18 mouse cellular contexts compared by ENCODE assay signal in the genomic region with DNA sequence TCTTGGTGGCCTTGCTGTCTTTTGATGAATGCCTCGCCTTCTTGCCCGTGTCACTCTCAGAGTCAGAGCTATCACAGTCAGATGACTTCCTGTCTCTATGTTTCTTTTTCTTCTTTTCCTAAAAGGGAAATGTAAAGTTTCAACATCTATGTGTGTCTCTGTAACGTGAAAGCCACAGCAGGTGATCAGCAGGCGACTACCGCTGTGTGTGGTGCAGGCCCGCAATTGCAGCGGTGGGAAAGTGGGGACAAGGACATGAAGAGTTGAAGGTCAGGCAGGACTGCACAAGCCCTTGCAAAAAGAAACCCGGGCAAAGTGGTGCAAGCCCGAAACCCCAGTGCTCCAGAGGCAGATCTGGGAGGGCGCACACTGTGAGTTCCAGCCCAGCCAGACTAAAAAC. TPM values are rescaled to one million over a fixed set of nuclear protein-coding genes. Genes with fewer than 3 reads are reported as not detected.
DNase-seq lines count a peak whose midpoint lies in the region; ATAC-seq and TF ChIP-seq lines count a peak whose summit lies in the region.
"Had no signal": no experiment of that assay in that cellular context is flagged by ENCODE, and none has a peak within 500 bp of the region (broad histone marks: within the 10 kb centered on the region; RNA-seq: fewer than 3 reads in every experiment).

No protein-coding gene starts in this region.

- H3K27me3 ChIP-seq in heart, adult 2 months (ENCODE audit: control insufficient read depth, insufficient read depth, low read length) = no peaks in the 10 kb centered on the region
- no peaks in the 10 kb centered on the region for H3K27me3 ChIP-seq in kidney, embryonic 15.5 days
- no peaks in the 10 kb centered on the region for H3K27me3 ChIP-seq in heart, embryonic 16.5 days (ENCODE audit: control insufficient read depth, insufficient read depth, low read length)
- H3K27me3 ChIP-seq in midbrain, embryonic 10.5 days (ENCODE audit: low read depth, poor library complexity, severe bottlenecking) = peaks cover 3% of the 10 kb centered on the region; the same call in 1 of the 2 replicates
- H3K27me3 ChIP-seq: forebrain, embryonic 15.5 days; neural tube, embryonic 12.5 days had no signal

- intact Hi-C loops in heart, adult 2 months (cut with DNase I) = no loop called here

- H3K9me3 ChIP-seq in kidney, embryonic 15.5 days (replicated peaks) = no peaks in the 10 kb centered on the region
- H3K9me3 ChIP-seq in heart, embryonic 16.5 days (replicated peaks; ENCODE audit: control insufficient read depth, low read length) = no peaks in the 10 kb centered on the region
- no peaks in the 10 kb centered on the region for H3K9me3 ChIP-seq in midbrain, embryonic 10.5 days (replicated peaks)
- H3K9me3 ChIP-seq: forebrain, embryonic 15.5 days; limb, embryonic 10.5 days; liver, embryonic 13.5 days; megakaryocyte, embryonic 14.5 days; neural tube, embryonic 12.5 days had no signal

- H3K4me2 ChIP-seq in kidney, embryonic 15.5 days = no peak overlapping the region
- H3K4me2 ChIP-seq in heart, embryonic 16.5 days (ENCODE audit: low read depth, low read length) = no peak overlapping the region
- H3K4me2 ChIP-seq: forebrain, embryonic 15.5 days; liver, embryonic 13.5 days; neural tube, embryonic 12.5 days had no signal

- TF ChIP-seq POLR2A in heart, adult 2 months (IDR thresholded peaks at IDR 0.05; ENCODE audit: insufficient read depth, low read depth, low read length) = no peak

- ATAC-seq in kidney, embryonic 15.5 days (replicated peaks; ENCODE audit: low FRiP score) = no peak
- no peak for ATAC-seq in heart, embryonic 16.5 days (replicated peaks; ENCODE audit: extremely low read depth, insufficient read depth, low FRiP score)
- ATAC-seq: forebrain, embryonic 15.5 days had no signal

- H3K27ac ChIP-seq in heart, adult 2 months = 0 out of 2 replicates have a peak overlapping the region, but pooled peaks have one; percentile 17
- peak overlapping the region; percentile 74; the same call in 1 of the 2 replicates for H3K27ac ChIP-seq in kidney, embryonic 15.5 days
- H3K27ac ChIP-seq in heart, embryonic 16.5 days (ENCODE audit: low read length) = peak overlapping the region; percentile 65
- H3K27ac ChIP-seq in midbrain, embryonic 10.5 days (replicated peaks) = no peak overlapping the region
- H3K27ac ChIP-seq: forebrain, embryonic 15.5 days; limb, embryonic 10.5 days; liver, embryonic 13.5 days; neural tube, embryonic 12.5 days had no signal

- WGBS in heart, adult 2 months = 61% methylated on average over 10 of the region's 10 CpGs
- WGBS in kidney, embryonic 15.5 days = 83% methylated on average over 10 of the region's 10 CpGs
- WGBS in heart, embryonic 16.5 days = 51% methylated on average over 10 of the region's 10 CpGs
- WGBS in midbrain, embryonic 10.5 days = 85% methylated on average over 10 of the region's 10 CpGs

- TF ChIP-seq CTCF in heart, adult 2 months (IDR thresholded peaks at IDR 0.05) = peak; percentile 22

- 0 out of 2 replicates have a peak, but pooled peaks cover 1% of the 10 kb centered on the region for H3K4me1 ChIP-seq in heart, adult 2 months (ENCODE audit: control insufficient read depth, insufficient read depth, low read length)
- peaks cover 17% of the 10 kb centered on the region for H3K4me1 ChIP-seq in kidney, embryonic 15.5 days
- peaks cover 55% of the 10 kb centered on the region for H3K4me1 ChIP-seq in heart, embryonic 16.5 days (ENCODE audit: control insufficient read depth, insufficient read depth, low read length)
- peaks cover 3% of the 10 kb centered on the region; the same call in 1 of the 2 replicates for H3K4me1 ChIP-seq in midbrain, embryonic 10.5 days
- H3K4me1 ChIP-seq: forebrain, embryonic 15.5 days; limb, embryonic 10.5 days; neural tube, embryonic 12.5 days had no signal

- H3K79me2 ChIP-seq in heart, adult 2 months (replicated peaks; ENCODE audit: control insufficient read depth, insufficient read depth, low read length) = no peaks in the 10 kb centered on the region

- TF ChIP-seq EP300 in heart, adult 2 months (IDR thresholded peaks at IDR 0.05; ENCODE audit: insufficient read depth, low read depth, low read length) = 0 out of 2 replicates have a peak, but pooled peaks have one; percentile 15

- H3K4me3 ChIP-seq in heart, adult 2 months = no peak overlapping the region
- no peak overlapping the region for H3K4me3 ChIP-seq in kidney, embryonic 15.5 days (replicated peaks)
- no peak overlapping the region for H3K4me3 ChIP-seq in heart, embryonic 16.5 days (ENCODE audit: low read length)
- H3K4me3 ChIP-seq in midbrain, embryonic 10.5 days = no peak overlapping the region
- H3K4me3 ChIP-seq: erythroblast, embryonic 14.5 days; forebrain, embryonic 15.5 days; limb, embryonic 10.5 days; liver, embryonic 13.5 days; megakaryocyte, embryonic 14.5 days; neural tube, embryonic 12.5 days had no signal

- no peak for DNase-seq in heart, adult 2 months
- DNase-seq in heart, adult 18-20 months = no peak
- no peak for DNase-seq in kidney, adult 18-20 months
- peak; percentile 57 for DNase-seq in ZHBTc4 (ENCODE audit: low read depth, low spot score)
- no peak for DNase-seq in cerebellum, adult 8-10 months
- no peak for DNase-seq in midbrain, embryonic 10.5 days (ENCODE audit: low spot score)
- DNase-seq: cerebellum, postnatal 25 days; liver, embryonic 13.5 days; thymus, adult 18-20 months had no signal

- H3K9ac ChIP-seq in heart, adult 2 months (ENCODE audit: low read depth, low read length) = no peak overlapping the region
- no peak overlapping the region for H3K9ac ChIP-seq in kidney, embryonic 15.5 days
- peak overlapping the region; percentile 22; the same call in 1 of the 2 replicates for H3K9ac ChIP-seq in heart, embryonic 16.5 days (ENCODE audit: low read length)
- H3K9ac ChIP-seq: forebrain, embryonic 15.5 days; liver, embryonic 13.5 days; neural tube, embryonic 12.5 days had no signal

- H3K36me3 ChIP-seq in heart, adult 2 months (ENCODE audit: control insufficient read depth, insufficient read depth, low read length) = peaks cover 7% of the 10 kb centered on the region
- H3K36me3 ChIP-seq in kidney, embryonic 15.5 days = peaks cover 46% of the 10 kb centered on the region
- H3K36me3 ChIP-seq in heart, embryonic 16.5 days (ENCODE audit: control insufficient read depth, insufficient read depth) = peaks cover 29% of the 10 kb centered on the region
- H3K36me3 ChIP-seq in midbrain, embryonic 10.5 days = peaks cover 69% of the 10 kb centered on the region

RNA-seq across cellular contexts. Expression of a gene that starts 8.2 kb away (rescaled TPM):
- total RNA-seq in heart, adult 2 months (2021) = not detected
- 0.27 and 0.73 TPM in 2 replicates for polyA plus RNA-seq in heart, adult 2 months (2012; rRNA removed)
- total RNA-seq in heart, adult 18-20 months (2021) = not detected
- polyA plus RNA-seq in kidney, embryonic 15.5 days (2015; fragmentation: Nextera tagmentation; extraction: Ambion mirVana) = 0.36 and 0.57 TPM in 2 replicates
- polyA plus RNA-seq in heart, embryonic 16.5 days (2015; fragmentation: Nextera tagmentation; extraction: Ambion mirVana) = 1.1 and 1.4 TPM in 2 replicates
- polyA plus RNA-seq in midbrain, embryonic 10.5 days (2016; fragmentation: Nextera tagmentation; extraction: Ambion mirVana) = not detected in 2 replicates
- total RNA-seq: midbrain, postnatal 0 days had no signal
- polyA plus RNA-seq: erythroblast, embryonic 14.5 days; limb, embryonic 10.5 days; liver, embryonic 13.5 days; lung, embryonic 16.5 days; neural tube, embryonic 12.5 days had no signal

RNA-seq across cellular contexts. Expression of a gene that starts 8.3 kb away (rescaled TPM):
- 1,000 to 10,000 TPM; 5,566 to 6,234 TPM for total RNA-seq in heart, adult 2 months (2021)
- polyA plus RNA-seq in heart, adult 2 months (2012; rRNA removed) = 6,657 and 8,958 TPM in 2 replicates
- total RNA-seq in heart, adult 18-20 months (2021) = 1,000 to 10,000 TPM; 5,802 to 6,041 TPM
- 70.7 and 81.3 TPM in 2 replicates for polyA plus RNA-seq in kidney, embryonic 15.5 days (2015; fragmentation: Nextera tagmentation; extraction: Ambion mirVana)
- 1,916 and 1,999 TPM in 2 replicates for polyA plus RNA-seq in heart, embryonic 16.5 days (2015; fragmentation: Nextera tagmentation; extraction: Ambion mirVana)
- 7.2 and 11.0 TPM in 2 replicates for polyA plus RNA-seq in midbrain, embryonic 10.5 days (2016; fragmentation: Nextera tagmentation; extraction: Ambion mirVana)
- polyA plus RNA-seq: erythroblast, embryonic 14.5 days had no signal

RNA-seq across cellular contexts. Expression of a gene that starts 37.7 kb away (rescaled TPM):
- 1 to 10 TPM; 1.8 to 2.8 TPM for total RNA-seq in heart, adult 2 months (2021)
- polyA plus RNA-seq in heart, adult 2 months (2012; rRNA removed) = 1.4 and 1.8 TPM in 2 replicates
- 1 to 10 TPM; 2.0 to 2.2 TPM for total RNA-seq in heart, adult 18-20 months (2021)
- 43.8 and 48.8 TPM in 2 replicates for polyA plus RNA-seq in kidney, embryonic 15.5 days (2015; fragmentation: Nextera tagmentation; extraction: Ambion mirVana)
- polyA plus RNA-seq in heart, embryonic 16.5 days (2015; fragmentation: Nextera tagmentation; extraction: Ambion mirVana) = 5.4 and 6.4 TPM in 2 replicates
- polyA plus RNA-seq in midbrain, embryonic 10.5 days (2016; fragmentation: Nextera tagmentation; extraction: Ambion mirVana) = 40.1 and 59.3 TPM in 2 replicates
- polyA plus RNA-seq: erythroblast, embryonic 14.5 days had no signal

RNA-seq across cellular contexts. Expression of a gene that starts 43.1 kb away (rescaled TPM):
- total RNA-seq in heart, adult 2 months (2021) = 10 to 100 TPM; 25.8 to 30.7 TPM
- 15.0 and 25.6 TPM in 2 replicates for polyA plus RNA-seq in heart, adult 2 months (2012; rRNA removed)
- total RNA-seq in heart, adult 18-20 months (2021) = 10 to 100 TPM; 22.4 to 26.3 TPM
- 65.6 and 75.1 TPM in 2 replicates for polyA plus RNA-seq in kidney, embryonic 15.5 days (2015; fragmentation: Nextera tagmentation; extraction: Ambion mirVana)
- polyA plus RNA-seq in heart, embryonic 16.5 days (2015; fragmentation: Nextera tagmentation; extraction: Ambion mirVana) = 44.1 and 48.7 TPM in 2 replicates
- polyA plus RNA-seq in midbrain, embryonic 10.5 days (2016; fragmentation: Nextera tagmentation; extraction: Ambion mirVana) = 69.2 and 73.3 TPM in 2 replicates

RNA-seq across cellular contexts. Expression of a gene that starts 43.2 kb away (rescaled TPM):
- 10 to 100 TPM; 14.5 to 14.9 TPM for total RNA-seq in heart, adult 2 months (2021)
- polyA plus RNA-seq in heart, adult 2 months (2012; rRNA removed) = 15.7 and 22.6 TPM in 2 replicates
- 10 to 100 TPM; 15.3 to 17.5 TPM for total RNA-seq in heart, adult 18-20 months (2021)
- polyA plus RNA-seq in kidney, embryonic 15.5 days (2015; fragmentation: Nextera tagmentation; extraction: Ambion mirVana) = 165 and 173 TPM in 2 replicates
- polyA plus RNA-seq in heart, embryonic 16.5 days (2015; fragmentation: Nextera tagmentation; extraction: Ambion mirVana) = 71.4 and 73.1 TPM in 2 replicates
- polyA plus RNA-seq in midbrain, embryonic 10.5 days (2016; fragmentation: Nextera tagmentation; extraction: Ambion mirVana) = 226 and 229 TPM in 2 replicates

Comparison
In these comparisons a context has a peak if more than half of its experiments do, and no peak if none do; other contexts are left out.
1. RNA of a gene that starts 8.3 kb away (polyA plus RNA-seq): 6,657 to 8,958 TPM in heart, adult 2 months and 1,916 to 1,999 TPM in heart, embryonic 16.5 days; 70.7 to 81.3 TPM in kidney, embryonic 15.5 days and 7.2 to 11.0 TPM in midbrain, embryonic 10.5 days; every median in the first group is over 10 times any median in the second.